Mouse (Mus musculus): ENCODE measurements around the gene Cuedc2.

The Cuedc2 gene

GRCm38 (mm10) chr19:46306751-46307289, 31.7 kb downstream of the Cuedc2 start:
- DNase-seq (ENCODE audit: low spot score in 2 of 2): no peak

GRCm38 (mm10) chr19:46306268-46306610, 32.3 kb downstream of the Cuedc2 start:
- DNase-seq (ENCODE audit: low spot score in 2 of 2): no peak

- no peak for DNase-seq (ENCODE audit: low spot score in 2 of 2)
These were observed 32.9 kb downstream of the Cuedc2 start for GRCm38 (mm10) chr19:46305432-46306267.

GRCm38 (mm10) chr19:46304908-46305333, 33.6 kb downstream of the Cuedc2 start:
- DNase-seq (ENCODE audit: low spot score in 2 of 2): no peak

- peak in 1 of 2 experiments; percentile 79 for DNase-seq (ENCODE audit: low spot score in 2 of 2)
These were observed 34.2 kb downstream of the Cuedc2 start, which contains the start of gene Nfkb2 for GRCm38 (mm10) chr19:46304216-46304841. Gene Nfkb2, plus strand, starts transcription at chr19:46304320.

- no peak for DNase-seq (ENCODE audit: low spot score in 2 of 2)
These were observed 35.0 kb downstream of the Cuedc2 start for GRCm38 (mm10) chr19:46303251-46304215.

GRCm38 (mm10) chr19:46302551-46302950, 36.0 kb downstream of the Cuedc2 start:
- no peak for DNase-seq (ENCODE audit: low spot score in 2 of 2)

- DNase-seq (ENCODE audit: low spot score in 2 of 2): no peak
These were observed 38.0 kb downstream of the Cuedc2 start for GRCm38 (mm10) chr19:46300294-46301045.

- DNase-seq (ENCODE audit: low spot score in 2 of 2): no peak
These were observed 41.6 kb downstream of the Cuedc2 start for GRCm38 (mm10) chr19:46296938-46297337.

GRCm38 (mm10) chr19:46290535-46291105, 47.9 kb downstream of the Cuedc2 start:
- no peak for DNase-seq (ENCODE audit: low spot score in 2 of 2)

- DNase-seq (ENCODE audit: low spot score in 2 of 2): no peak
These were observed 50.9 kb downstream of the Cuedc2 start for GRCm38 (mm10) chr19:46287566-46287965.

- no peak for DNase-seq (ENCODE audit: low spot score in 2 of 2)
These were observed 51.6 kb downstream of the Cuedc2 start for GRCm38 (mm10) chr19:46286926-46287325.

GRCm38 (mm10) chr19:46286047-46286446, 52.5 kb downstream of the Cuedc2 start:
- no peak for DNase-seq (ENCODE audit: low spot score in 2 of 2)

GRCm38 (mm10) chr19:46285631-46286030, 52.9 kb downstream of the Cuedc2 start:
- no peak for DNase-seq (ENCODE audit: low spot score in 2 of 2)

- no peak for DNase-seq (ENCODE audit: low spot score in 2 of 2)
These were observed 53.8 kb downstream of the Cuedc2 start for GRCm38 (mm10) chr19:46284686-46285085.

- DNase-seq (ENCODE audit: low spot score in 2 of 2): no peak
These were observed 56.2 kb downstream of the Cuedc2 start for GRCm38 (mm10) chr19:46282081-46282849.

Data from right cerebral cortex, postnatal 36 days (tissue).